Mouse (Mus musculus) thymus, adult 18-20 months (tissue): ENCODE data around the gene Cbx1.

Experiments used
- DNase-seq, 2 experiments: peaks; one replicate each; pipeline ENCODE4 v3.0.0; 2022; ENCODE audit warnings: mixed read lengths in 2 of 2

Gene Cbx1

GRCm38 (mm10) chr11:96788871-96789795 lies at the start of gene Cbx1:
TSS of gene Cbx1 (plus strand) at chr11:96789127.
- peak; percentile 84 to 87 for DNase-seq

- DNase-seq = no peak
Measured at GRCm38 (mm10) chr11:96740796-96741195, 48.1 kb upstream of the Cbx1 start.

- DNase-seq = no peak
Measured at GRCm38 (mm10) chr11:96741995-96742394, 46.9 kb upstream of the Cbx1 start.

DNA sequence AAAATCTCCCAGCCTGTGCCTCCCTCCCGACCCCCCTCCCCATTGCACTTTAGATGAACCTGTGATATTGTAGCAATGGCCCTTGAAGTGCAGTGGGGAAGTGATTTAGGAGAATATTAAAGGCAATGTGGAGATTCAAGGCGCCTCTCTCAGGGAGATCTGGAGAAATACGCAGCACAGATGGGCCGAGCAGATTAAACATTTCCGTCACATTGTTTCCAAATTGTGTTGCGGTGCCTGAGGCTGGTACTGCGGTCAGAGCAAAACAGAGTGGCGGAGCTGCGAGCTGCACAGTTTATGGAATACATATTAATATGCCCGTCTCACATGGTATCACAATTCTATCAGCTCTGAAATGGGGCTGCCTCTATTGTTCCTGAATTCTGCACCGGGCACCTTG lies 45.9 kb upstream of the Cbx1 start:
- DNase-seq = no peak

GRCm38 (mm10) chr11:96743891-96744290 lies 45.0 kb upstream of the Cbx1 start:
- DNase-seq = no peak

DNA sequence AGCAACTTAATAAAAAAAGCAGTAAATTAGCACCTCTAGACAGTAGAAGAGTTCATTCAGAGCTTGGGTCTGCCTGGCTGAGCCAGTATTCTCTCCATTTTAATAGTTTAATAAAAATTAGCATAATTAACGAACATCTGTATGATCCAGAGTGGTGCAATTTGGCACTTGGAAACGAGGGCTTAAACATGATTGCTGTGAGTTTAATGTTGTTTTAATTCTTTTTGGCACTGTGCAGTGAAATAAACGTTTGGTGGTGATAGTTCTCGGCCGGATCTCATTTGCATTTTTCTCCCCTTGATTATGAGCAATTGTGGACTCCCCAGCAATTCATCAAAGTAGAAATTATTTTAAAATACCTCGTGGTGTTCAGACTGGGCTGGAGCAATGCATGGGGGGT lies 42.3 kb upstream of the Cbx1 start:
- no peak for DNase-seq

DNA sequence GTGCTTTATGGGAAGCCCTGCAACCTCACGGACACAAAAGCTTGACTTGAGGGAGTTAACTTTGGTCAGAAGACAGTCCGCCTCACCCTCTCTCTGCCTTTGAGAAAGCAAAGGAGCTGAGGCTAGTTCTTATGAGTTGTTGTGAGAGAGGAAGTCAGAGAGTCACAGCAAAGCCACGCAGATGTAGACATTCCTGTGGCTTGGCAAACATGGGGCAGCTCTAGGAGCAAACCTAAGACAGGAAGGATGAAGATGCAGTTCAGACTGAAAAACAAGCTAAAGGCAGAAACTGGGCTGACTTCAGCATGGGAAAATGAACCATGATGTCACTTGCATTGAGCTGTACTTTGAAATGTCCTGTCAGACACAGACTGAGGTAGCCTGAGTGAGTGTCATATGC lies 41.4 kb upstream of the Cbx1 start:
- DNase-seq = no peak

DNA sequence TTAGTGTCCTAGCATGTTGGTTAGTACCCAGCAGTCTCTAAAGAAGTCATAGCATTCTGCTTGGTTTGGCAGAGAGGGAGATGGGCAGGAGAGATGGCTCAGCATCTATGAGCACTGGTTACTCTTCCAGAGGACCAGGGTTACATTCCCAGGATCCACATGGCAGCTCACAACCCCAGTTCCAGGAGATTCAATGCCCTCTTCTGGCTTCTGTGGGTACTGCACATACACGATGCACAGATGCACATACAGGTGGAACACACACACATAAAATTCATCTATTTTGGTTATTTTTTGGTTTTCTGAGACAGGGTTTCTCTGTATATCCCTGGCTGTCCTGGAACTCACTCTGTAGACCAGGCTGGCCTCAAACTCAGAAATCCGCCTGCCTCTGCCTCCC lies 33.6 kb upstream of the Cbx1 start:
- no peak for DNase-seq

GRCm38 (mm10) chr11:96757421-96757820 lies 31.5 kb upstream of the Cbx1 start:
- no peak for DNase-seq

DNA sequence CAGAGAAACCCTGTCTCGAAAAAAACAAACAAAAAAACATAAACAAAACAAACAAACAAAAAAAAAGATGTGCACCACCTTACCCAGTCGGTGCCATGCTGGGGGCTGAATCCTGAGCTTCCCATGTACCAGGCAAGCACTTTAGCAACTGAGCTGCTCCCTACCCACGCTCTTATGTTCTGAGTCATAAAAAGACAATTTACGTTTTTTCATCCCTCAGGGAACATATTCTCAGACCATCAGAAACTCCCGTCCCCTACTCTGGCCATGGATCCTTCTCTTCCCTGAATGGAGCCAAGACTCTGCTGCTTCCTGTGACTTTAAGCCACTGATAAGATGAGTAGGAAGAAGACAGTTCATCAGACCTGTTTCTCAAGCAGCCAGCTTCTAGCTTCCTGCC lies 30.5 kb upstream of the Cbx1 start:
- no peak for DNase-seq

DNA sequence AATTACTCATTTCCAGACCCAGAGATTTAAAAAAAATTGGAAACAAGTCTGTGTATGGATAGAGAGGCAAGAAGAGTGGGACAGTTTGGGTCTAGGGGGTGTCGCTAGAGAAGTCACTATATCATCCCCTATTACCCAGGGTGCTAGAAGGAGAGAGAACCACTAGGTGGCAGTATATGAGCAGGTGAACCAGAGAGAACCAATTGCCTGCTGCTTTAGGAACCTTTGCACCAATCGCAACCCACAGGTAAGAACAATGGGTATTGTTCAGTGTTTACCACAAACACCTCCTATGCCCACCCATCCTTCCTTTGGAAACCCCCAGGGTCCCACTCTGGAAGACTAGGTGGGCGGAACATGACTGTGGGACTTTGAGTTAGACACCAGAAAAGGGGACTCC lies 28.9 kb upstream of the Cbx1 start:
- peak in 1 of 2 experiments; percentile 17 for DNase-seq

DNA sequence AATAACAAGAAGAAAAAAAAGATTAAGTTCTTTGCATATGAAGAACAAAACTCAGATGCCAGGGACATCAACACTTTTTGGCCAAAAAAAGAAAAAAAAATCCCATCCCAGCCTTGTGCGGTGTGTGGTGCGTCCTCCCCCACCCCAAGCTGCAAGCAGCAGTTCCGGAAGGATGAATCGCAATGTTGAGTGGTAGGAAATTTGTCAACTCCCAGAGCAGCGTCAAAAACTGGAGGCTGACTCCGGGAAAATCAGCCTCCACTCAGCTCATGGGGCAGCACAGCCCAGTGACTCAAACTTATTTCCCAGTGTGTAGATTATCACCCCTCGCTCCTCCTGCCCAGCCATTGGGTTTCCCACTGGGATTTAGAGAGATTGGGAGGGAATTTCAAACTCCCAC lies 26.9 kb upstream of the Cbx1 start:
- no peak for DNase-seq

GRCm38 (mm10) chr11:96762742-96763470 lies 26.0 kb upstream of the Cbx1 start:
- no peak for DNase-seq

GRCm38 (mm10) chr11:96764511-96765350 lies 24.2 kb upstream of the Cbx1 start:
- no peak for DNase-seq

DNA sequence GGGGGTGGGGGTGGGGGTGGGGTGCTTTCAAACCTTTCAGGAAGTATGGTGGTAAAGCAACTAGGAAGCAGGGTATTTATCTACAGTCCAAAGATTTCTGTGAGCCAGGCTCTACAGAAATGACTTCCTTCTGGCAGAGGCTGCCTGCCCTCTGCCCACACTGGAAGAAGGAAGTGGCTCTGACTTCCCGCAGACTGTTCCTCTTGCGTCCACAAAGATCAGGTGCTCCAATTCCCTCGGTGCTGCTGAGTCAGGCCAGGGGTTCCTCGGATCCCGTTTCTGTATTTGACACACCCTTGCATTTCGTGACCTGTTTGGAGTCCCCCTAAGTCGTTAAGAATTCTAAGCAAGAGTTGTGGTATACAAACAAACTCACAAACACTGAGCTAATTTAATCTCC lies 23.3 kb upstream of the Cbx1 start:
- no peak for DNase-seq

DNA sequence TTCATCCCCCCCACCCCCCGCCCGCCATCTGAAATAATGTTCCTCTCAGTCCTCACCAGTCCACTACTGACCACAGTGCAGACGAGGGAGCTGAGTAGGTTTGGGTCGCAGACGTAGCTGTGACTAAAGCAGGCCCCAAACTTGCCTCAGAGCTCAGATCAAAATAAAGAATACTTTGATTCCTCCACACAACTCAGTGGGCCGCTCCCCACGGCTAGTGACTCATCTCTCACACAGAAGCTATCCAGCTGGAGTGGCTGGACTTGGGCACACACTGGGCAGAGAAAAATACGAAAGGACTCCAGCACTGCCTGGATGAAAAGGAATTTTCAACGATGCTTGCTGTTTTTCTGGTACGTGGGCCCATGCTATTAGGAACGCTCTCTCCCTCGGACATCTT lies 22.4 kb upstream of the Cbx1 start:
- DNase-seq = no peak

- no peak for DNase-seq
Measured at GRCm38 (mm10) chr11:96767096-96767495, 21.8 kb upstream of the Cbx1 start.

- DNase-seq = no peak
Measured at GRCm38 (mm10) chr11:96768240-96768639, 20.7 kb upstream of the Cbx1 start.

DNA sequence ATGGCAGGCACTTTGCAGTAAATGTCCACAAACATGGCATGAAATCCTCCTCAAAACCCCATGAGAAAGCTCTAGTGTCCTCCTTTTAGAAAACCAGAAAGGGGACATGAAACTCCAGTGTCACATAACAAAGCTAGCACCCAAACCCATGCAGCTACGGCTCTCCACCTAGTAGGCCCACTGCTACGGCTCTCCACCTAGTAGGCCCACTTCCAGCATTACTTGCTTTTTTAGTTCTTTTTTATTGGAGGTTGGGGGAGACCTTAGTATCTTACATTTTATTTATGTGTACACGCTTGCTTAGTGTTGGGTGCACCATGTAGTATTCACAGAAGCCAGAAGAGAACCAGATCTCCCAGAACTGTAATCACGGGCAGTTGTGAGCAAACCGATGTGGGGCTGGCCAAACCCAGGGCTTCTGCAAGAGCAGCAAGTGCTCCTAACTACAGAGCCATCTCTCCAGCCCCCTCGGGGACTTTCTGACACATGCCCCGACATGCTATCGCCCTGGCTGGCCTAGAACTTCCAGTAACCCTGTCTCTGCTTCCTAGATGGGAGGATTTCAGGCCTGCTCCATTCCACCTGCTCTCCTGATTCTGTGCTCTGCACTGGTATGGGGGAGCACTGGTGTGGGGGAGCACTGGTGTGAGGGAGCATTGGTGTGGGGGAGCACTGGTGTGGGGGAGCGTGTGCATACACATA lies 17.5 kb upstream of the Cbx1 start:
- no peak for DNase-seq

DNA sequence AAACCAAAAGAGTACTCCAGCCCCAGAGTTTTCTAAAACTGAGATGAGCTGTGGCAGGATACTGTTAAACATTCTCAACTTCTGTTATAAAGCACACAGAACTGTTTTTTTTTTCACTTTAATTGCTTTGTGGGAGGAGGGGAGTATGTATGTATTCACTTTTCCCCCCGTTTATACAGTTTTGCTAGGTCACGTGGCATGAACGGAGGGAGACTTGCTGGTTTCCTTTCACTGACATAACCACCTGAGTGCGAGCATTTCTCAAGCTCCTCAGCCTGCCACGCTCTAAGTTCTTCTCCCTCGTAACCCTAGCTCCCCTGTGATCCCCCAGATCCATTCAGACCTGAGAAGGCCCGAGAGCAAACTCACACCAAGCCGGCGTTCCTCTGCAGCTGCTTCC lies 16.5 kb upstream of the Cbx1 start:
- DNase-seq = no peak

DNA sequence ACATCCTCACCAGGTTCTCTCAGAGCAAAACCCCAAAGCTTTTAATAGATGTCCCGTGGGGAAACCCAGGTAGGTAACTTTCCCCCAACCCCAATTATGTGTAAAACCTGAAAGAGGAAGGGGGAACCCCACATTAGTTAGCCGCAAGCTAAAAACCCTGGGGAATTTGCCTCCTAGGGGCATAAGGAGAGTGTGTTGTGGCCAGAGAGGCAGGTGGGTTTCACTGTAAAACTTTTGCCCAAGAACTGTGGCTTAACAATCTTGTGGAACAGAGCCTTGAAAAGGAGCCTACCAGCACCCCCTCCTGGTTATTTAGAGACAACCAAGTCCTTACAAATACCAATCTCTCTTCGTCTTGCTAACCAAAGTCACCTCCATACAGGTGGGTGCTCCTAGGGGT lies 14.4 kb upstream of the Cbx1 start:
- no peak for DNase-seq

DNA sequence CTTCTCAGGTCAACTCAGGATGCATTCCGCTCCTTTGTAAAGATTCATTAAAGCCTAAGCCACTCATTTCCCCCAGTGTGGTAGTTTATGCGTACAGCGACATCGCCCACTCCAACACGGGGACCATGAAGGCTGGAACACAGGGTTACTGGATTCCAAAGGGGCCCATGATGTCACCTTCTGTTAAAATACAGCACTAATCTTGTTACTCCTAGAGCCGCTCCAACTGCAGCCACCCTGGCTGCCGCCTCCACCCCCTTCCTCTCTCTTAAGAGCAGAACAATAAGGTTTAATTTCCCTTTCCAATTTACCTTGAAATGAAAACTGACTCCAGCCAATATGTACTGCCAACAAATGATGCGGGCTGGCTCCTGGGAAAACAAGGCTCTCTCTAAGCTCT lies 13.9 kb upstream of the Cbx1 start:
- no peak for DNase-seq

GRCm38 (mm10) chr11:96775665-96776064 lies 13.3 kb upstream of the Cbx1 start:
- no peak for DNase-seq
